Mouse (Mus musculus): ENCODE measurements around the gene Fstl5. TPM values are rescaled to one million over a fixed set of nuclear protein-coding genes. Genes with fewer than 3 reads are reported as not detected.

Fstl5 gene
- polyA plus RNA-seq, 1 experiment from 2014 or later: 68.0 TPM

Other genes with a start within 250 kb of the Fstl5 start
- 21.3 and 25.7 TPM in 2 replicates for gene Golim4, start 117.3 kb upstream of the Fstl5 start, polyA plus RNA-seq (2015; fragmentation: Nextera tagmentation; extraction: Ambion mirVana)

All from neural tube, embryonic 15.5 days (tissue).